Mouse (Mus musculus) olfactory bulb, adult 2 months (tissue): ENCODE data around the gene Cd8a. TPM values are rescaled to one million over a fixed set of nuclear protein-coding genes. Genes with fewer than 3 reads are reported as not detected.

Experiments used
- H3K27ac ChIP-seq: fragments of 200-500 bp; 2 replicates; pipeline ENCODE4 v1.5.1; 2012; ENCODE audit warnings: low read depth, low read length; ENCODE audit not compliant: insufficient read depth
- H3K4me1 ChIP-seq: fragments of 200-500 bp; 2 replicates; pipeline ENCODE4 v1.6.1; 2012; ENCODE audit warnings: low read length; ENCODE audit not compliant: control insufficient read depth, insufficient read depth
- H3K4me3 ChIP-seq: fragments of 200-500 bp; 2 replicates; pipeline ENCODE4 v1.5.1; 2012; ENCODE audit warnings: mild to moderate bottlenecking, low read depth, low read length, moderate library complexity; ENCODE audit not compliant: insufficient read depth
- CTCF ChIP-seq: fragments of 200-500 bp; IDR thresholded peaks from 2 replicates; pipeline ENCODE4 v1.5.1; 2012; ENCODE audit warnings: low read depth, mild to moderate bottlenecking, low read length, moderate library complexity; ENCODE audit not compliant: insufficient read depth
- POLR2A ChIP-seq: fragments of 200-500 bp; IDR thresholded peaks from 2 replicates; pipeline ENCODE4 v1.6.1; 2012; ENCODE audit warnings: mild to moderate bottlenecking, low read depth, low read length, moderate library complexity; ENCODE audit not compliant: insufficient read depth
- WGBS: fragments of 180-500 bp; shearing (Covaris S2); methylation state at CpG from one replicate; pipeline ENCODE4 v1.1.7; 2018; 5-methylcytosine and 5-hydroxymethylcytosine counted together
- polyA plus RNA-seq: library from polyadenylated mRNA; stranded (reverse); fragments of >200 nt; gene quantifications from 2 replicates; pipeline ENCODE4 v1.2.4, GENCODE M21; 2012; ENCODE audit warnings: low replicate concordance; ENCODE audit not compliant: missing spikeins, insufficient read depth, insufficient read length

Cd8a gene
- polyA plus RNA-seq, 1 experiment = 342 TPM

DNA sequence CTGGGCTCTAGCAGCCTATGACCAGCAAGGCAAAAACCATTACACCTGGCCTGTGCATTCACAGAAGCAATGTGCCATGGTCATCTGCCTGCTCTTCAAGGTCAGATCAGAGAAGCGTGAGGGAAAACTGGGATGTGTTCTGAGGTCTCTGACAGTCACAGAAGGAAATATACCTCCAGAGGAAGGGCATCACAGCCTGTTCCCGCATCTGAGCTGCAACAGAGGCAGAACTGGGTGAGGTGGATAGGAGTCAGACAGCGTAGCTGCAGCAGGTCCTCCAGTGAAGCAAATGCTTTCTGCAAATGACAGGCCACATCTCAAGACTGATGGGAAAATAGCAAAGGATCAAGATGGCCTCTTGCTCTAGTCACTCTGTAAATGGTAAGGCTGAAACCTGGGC, 34.3 kb upstream of the Cd8a start:
- whole genome bisulfite sequencing = 92% methylated on average over 3 of the region's 3 CpGs
- Histone ChIP-seq H3K4me3 (no peak overlapping the region), H3K27ac (no peak overlapping the region), H3K4me1 (no peaks in the 10 kb centered on the region)
- TF ChIP-seq POLR2A (no peak), CTCF (no peak)

DNA sequence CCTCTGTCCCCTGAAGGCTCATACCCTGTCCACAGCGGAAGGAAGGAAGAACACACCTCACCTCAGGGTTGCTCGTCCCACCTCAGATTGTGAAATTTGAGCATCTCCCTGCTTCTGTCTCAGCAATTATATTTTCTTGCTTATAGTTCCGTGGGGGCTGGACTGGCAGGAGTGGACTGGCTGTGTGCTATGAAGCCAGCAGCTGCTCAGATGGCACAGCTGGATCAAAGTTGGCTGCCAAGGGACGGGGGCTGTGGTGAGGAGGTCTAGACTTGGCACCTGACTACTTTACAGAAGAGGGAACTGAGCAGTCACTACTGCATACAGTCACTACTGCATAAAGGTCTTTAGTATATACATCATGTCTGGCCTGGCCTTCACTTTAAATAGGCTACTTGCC, 33.9 kb upstream of the Cd8a start:
- Histone ChIP-seq H3K4me1 (no peaks in the 10 kb centered on the region), H3K4me3 (no peak overlapping the region), H3K27ac (no peak overlapping the region)
- WGBS = 88% methylated on average over 4 of the region's 4 CpGs
- TF ChIP-seq CTCF (no peak), POLR2A (no peak)

- 78% methylated on average over 9 of the region's 9 CpGs for WGBS
- H3K27ac ChIP-seq = no peak overlapping the region
- H3K4me3 ChIP-seq = no peak overlapping the region
- TF ChIP-seq CTCF (no peak), POLR2A (no peak)
- no peaks in the 10 kb centered on the region for H3K4me1 ChIP-seq
These were observed 32.0 kb upstream of the Cd8a start for GRCm38 (mm10) chr6:71341179-71341578.

- Histone ChIP-seq H3K4me1 (no peaks in the 10 kb centered on the region), H3K4me3 (no peak overlapping the region), H3K27ac (no peak overlapping the region)
- TF ChIP-seq CTCF (no peak), POLR2A (no peak)
- WGBS = 94% methylated on average over 9 of the region's 9 CpGs
These were observed 25.2 kb upstream of the Cd8a start for GRCm38 (mm10) chr6:71348006-71348405.

DNA sequence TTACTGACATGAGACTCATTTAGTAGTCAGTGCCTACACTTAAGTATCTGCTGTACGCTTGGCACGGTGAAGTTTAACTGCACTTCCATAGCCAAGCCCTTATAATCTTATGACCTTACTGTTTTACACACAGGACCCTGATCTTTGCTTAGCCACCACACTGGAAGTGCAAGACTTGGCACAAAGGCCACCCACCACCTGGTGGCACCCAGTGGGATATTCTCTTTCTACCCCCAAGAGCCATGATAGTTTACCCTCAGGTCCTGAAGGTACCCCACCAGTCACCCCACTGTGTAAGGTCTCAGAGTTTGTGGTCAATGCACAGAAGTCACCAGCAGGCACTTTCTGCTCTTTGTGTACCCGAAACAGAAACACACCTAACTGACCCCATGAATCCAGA, 22.0 kb upstream of the Cd8a start:
- no peak overlapping the region for H3K27ac ChIP-seq
- WGBS = 94% methylated on average over 3 of the region's 3 CpGs
- no peaks in the 10 kb centered on the region for H3K4me1 ChIP-seq
- TF ChIP-seq POLR2A (no peak), CTCF (no peak)
- H3K4me3 ChIP-seq = no peak overlapping the region

GRCm38 (mm10) chr6:71352201-71352600, 21.0 kb upstream of the Cd8a start:
- no peak for TF ChIP-seq CTCF
- TF ChIP-seq POLR2A = no peak
- H3K4me1 ChIP-seq = no peaks in the 10 kb centered on the region
- H3K4me3 ChIP-seq = no peak overlapping the region
- no peak overlapping the region for H3K27ac ChIP-seq
- 93% methylated on average over 6 of the region's 6 CpGs for WGBS

DNA sequence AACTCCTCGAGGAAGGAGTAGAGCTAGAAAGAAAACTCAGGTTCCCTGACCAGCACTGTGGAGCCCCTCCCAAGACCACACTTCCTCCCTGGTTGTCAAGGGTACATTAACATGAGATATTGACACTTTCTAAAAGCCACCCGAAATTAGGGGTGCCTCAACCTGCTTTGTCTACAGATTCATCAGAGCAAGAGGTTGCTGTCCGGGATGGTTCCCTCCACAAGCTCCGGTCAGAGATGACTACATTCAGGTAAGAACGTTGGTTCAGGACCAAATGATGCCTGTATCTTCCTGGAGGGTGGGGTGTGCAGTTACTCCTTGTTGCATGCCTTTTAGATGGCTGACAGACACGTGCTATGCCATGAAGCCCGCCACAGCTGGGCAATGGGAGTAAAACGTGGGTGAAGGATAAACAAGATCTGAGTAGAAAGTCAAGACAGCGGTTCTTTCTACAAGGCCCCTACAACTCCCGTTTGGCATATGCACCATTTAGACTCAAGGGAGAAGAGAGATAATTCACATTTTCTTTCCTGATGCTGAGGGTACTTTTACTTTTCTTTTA, 20.3 kb upstream of the Cd8a start:
- 88% methylated on average over 10 of the region's 10 CpGs for WGBS
- no peak overlapping the region for H3K27ac ChIP-seq
- no peak for TF ChIP-seq POLR2A
- TF ChIP-seq CTCF = no peak
- H3K4me1 ChIP-seq = no peaks in the 10 kb centered on the region
- no peak overlapping the region for H3K4me3 ChIP-seq

DNA sequence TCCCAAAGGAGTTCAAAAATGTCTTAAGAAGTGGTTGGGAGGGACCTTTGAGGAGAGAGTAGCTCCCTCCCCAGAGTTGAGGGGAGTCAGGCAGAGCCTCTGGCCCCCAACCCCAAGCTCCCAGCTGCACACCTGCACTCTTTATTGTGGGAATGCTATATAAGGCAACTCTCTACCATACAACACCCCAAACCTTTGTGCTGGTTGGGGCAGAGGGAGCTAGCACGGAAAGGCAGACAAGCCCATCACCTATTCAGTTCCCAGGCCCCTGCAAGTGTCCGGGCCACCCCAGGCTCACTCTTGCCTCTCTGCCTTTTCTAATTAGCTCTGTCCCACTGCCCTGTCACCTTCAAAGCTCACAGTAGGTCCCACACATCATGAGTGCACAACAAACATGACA, 19.5 kb upstream of the Cd8a start:
- no peak overlapping the region for H3K27ac ChIP-seq
- WGBS = 72% methylated on average over 2 of the region's 2 CpGs
- TF ChIP-seq CTCF = no peak
- no peak for TF ChIP-seq POLR2A
- no peaks in the 10 kb centered on the region for H3K4me1 ChIP-seq
- H3K4me3 ChIP-seq = no peak overlapping the region

GRCm38 (mm10) chr6:71357493-71357892, 15.7 kb upstream of the Cd8a start:
- 90% methylated on average over 7 of the region's 7 CpGs for WGBS
- no peak overlapping the region for H3K4me3 ChIP-seq
- H3K4me1 ChIP-seq = no peaks in the 10 kb centered on the region
- TF ChIP-seq CTCF = no peak
- no peak for TF ChIP-seq POLR2A
- H3K27ac ChIP-seq = no peak overlapping the region

- WGBS = 76% methylated on average over 4 of the region's 4 CpGs
- H3K4me1 ChIP-seq = no peaks in the 10 kb centered on the region
- H3K27ac ChIP-seq = peak overlapping the region; percentile 34; the same call in 1 of the 2 replicates
- TF ChIP-seq POLR2A (no peak), CTCF (no peak)
- no peak overlapping the region for H3K4me3 ChIP-seq
These were observed 13.0 kb upstream of the Cd8a start for GRCm38 (mm10) chr6:71360221-71360620.
